Mouse (Mus musculus): ENCODE data around the gene Znhit2. TPM values are rescaled to one million over a fixed set of nuclear protein-coding genes. Genes with fewer than 3 reads are reported as not detected.
A peak's percentile ranks its signal among the peaks of the same experiment; 100 is the strongest.

Gene Znhit2
- polyA plus RNA-seq (2015; fragmentation: Nextera tagmentation; extraction: Ambion mirVana), result 31.5 and 35.2 TPM in 2 replicates

GRCm38 (mm10) chr19:6061021-6061533, at the start of gene Znhit2:
Znhit2 (plus strand) TSS chr19:6061192.
- Histone ChIP-seq H3K27me3 (replicated peaks; ENCODE audit: control insufficient read depth, insufficient read depth, low read length) (no peaks in the 10 kb centered on the region), H3K9me3 (ENCODE audit: control insufficient read depth, low read length) (no peaks in the 10 kb centered on the region), H3K36me3 (ENCODE audit: control insufficient read depth, insufficient read depth, low read length) (no peaks in the 10 kb centered on the region), H3K4me3 (ENCODE audit: low read length) (peak within 1 kb of the TSS; percentile 71), H3K27ac (ENCODE audit: low read depth, low read length) (peak within 1 kb of the TSS; percentile 87), H3K4me2 (ENCODE audit: low read length) (peak within 1 kb of the TSS; percentile 100), H3K4me1 (ENCODE audit: control insufficient read depth, insufficient read depth, low read depth, low read length) (peaks cover 44% of the 10 kb centered on the region), H3K9ac (ENCODE audit: low read depth, low read length) (peak within 1 kb of the TSS; percentile 87)
- under 1% methylated on average over 54 of the region's 58 CpGs for WGBS
- peak; percentile 73 for ATAC-seq

GRCm38 (mm10) chr19:6013691-6014090, 47.3 kb upstream of the Znhit2 start:
- no peak for ATAC-seq
- no peak overlapping the region for H3K4me3 ChIP-seq (ENCODE audit: low read length)
- no peak overlapping the region for H3K27ac ChIP-seq (ENCODE audit: low read depth, low read length)
- H3K4me2 ChIP-seq (ENCODE audit: low read length), result no peak overlapping the region
- no peaks in the 10 kb centered on the region for H3K9me3 ChIP-seq (ENCODE audit: control insufficient read depth, low read length)
- H3K4me1 ChIP-seq (ENCODE audit: control insufficient read depth, insufficient read depth, low read depth, low read length), result peaks cover 13% of the 10 kb centered on the region
- H3K36me3 ChIP-seq (ENCODE audit: control insufficient read depth, insufficient read depth, low read length), result no peaks in the 10 kb centered on the region
- H3K27me3 ChIP-seq (replicated peaks; ENCODE audit: control insufficient read depth, insufficient read depth, low read length), result peaks cover 6% of the 10 kb centered on the region; the same call in 1 of the 2 replicates
- WGBS, result 87% methylated on average over 10 of the region's 10 CpGs
- H3K9ac ChIP-seq (ENCODE audit: low read depth, low read length), result no peak overlapping the region

- Histone ChIP-seq H3K27me3 (replicated peaks; ENCODE audit: control insufficient read depth, insufficient read depth, low read length) (peaks cover 6% of the 10 kb centered on the region; the same call in 1 of the 2 replicates), H3K36me3 (ENCODE audit: control insufficient read depth, insufficient read depth, low read length) (no peaks in the 10 kb centered on the region), H3K9me3 (ENCODE audit: control insufficient read depth, low read length) (no peaks in the 10 kb centered on the region), H3K9ac (ENCODE audit: low read depth, low read length) (peak overlapping the region; percentile 72), H3K4me2 (ENCODE audit: low read length) (peak overlapping the region; percentile 78), H3K4me1 (ENCODE audit: control insufficient read depth, insufficient read depth, low read depth, low read length) (peaks cover 13% of the 10 kb centered on the region), H3K27ac (ENCODE audit: low read depth, low read length) (no peak overlapping the region), H3K4me3 (ENCODE audit: low read length) (peak overlapping the region; percentile 61)
- WGBS, result 0% methylated on average over 14 of the region's 18 CpGs
- peak; percentile 72 for ATAC-seq
Measured at GRCm38 (mm10) chr19:6014991-6015510, 45.9 kb upstream of the Znhit2 start.

GRCm38 (mm10) chr19:6015511-6016315, 45.3 kb upstream of the Znhit2 start, which contains the start of gene Capn1:
Capn1 (minus strand) TSS chr19:6015897.
- Histone ChIP-seq H3K36me3 (ENCODE audit: control insufficient read depth, insufficient read depth, low read length) (no peaks in the 10 kb centered on the region), H3K9ac (ENCODE audit: low read depth, low read length) (peak within 1 kb of the TSS; percentile 72), H3K4me3 (ENCODE audit: low read length) (peak within 1 kb of the TSS; percentile 61), H3K9me3 (ENCODE audit: control insufficient read depth, low read length) (no peaks in the 10 kb centered on the region), H3K27me3 (replicated peaks; ENCODE audit: control insufficient read depth, insufficient read depth, low read length) (peaks cover 6% of the 10 kb centered on the region; the same call in 1 of the 2 replicates), H3K27ac (ENCODE audit: low read depth, low read length) (peak within 1 kb of the TSS; percentile 61), H3K4me1 (ENCODE audit: control insufficient read depth, insufficient read depth, low read depth, low read length) (peaks cover 13% of the 10 kb centered on the region), H3K4me2 (ENCODE audit: low read length) (peak within 1 kb of the TSS; percentile 78)
- ATAC-seq, result peak; percentile 81
- WGBS, result 3% methylated on average over 36 of the region's 40 CpGs

GRCm38 (mm10) chr19:6016532-6016931, 44.5 kb upstream of the Znhit2 start:
- no peaks in the 10 kb centered on the region for H3K9me3 ChIP-seq (ENCODE audit: control insufficient read depth, low read length)
- peak overlapping the region; percentile 78; the same call in 1 of the 2 replicates for H3K4me2 ChIP-seq (ENCODE audit: low read length)
- no peak overlapping the region for H3K4me3 ChIP-seq (ENCODE audit: low read length)
- no peak; the same call in 1 of the 2 replicates for ATAC-seq
- 51% methylated on average over 7 of the region's 7 CpGs for WGBS
- peaks cover 13% of the 10 kb centered on the region for H3K4me1 ChIP-seq (ENCODE audit: control insufficient read depth, insufficient read depth, low read depth, low read length)
- H3K27ac ChIP-seq (ENCODE audit: low read depth, low read length), result no peak overlapping the region; the same call in 1 of the 2 replicates
- peaks cover 6% of the 10 kb centered on the region; the same call in 1 of the 2 replicates for H3K27me3 ChIP-seq (replicated peaks; ENCODE audit: control insufficient read depth, insufficient read depth, low read length)
- no peak overlapping the region for H3K9ac ChIP-seq (ENCODE audit: low read depth, low read length)
- no peaks in the 10 kb centered on the region for H3K36me3 ChIP-seq (ENCODE audit: control insufficient read depth, insufficient read depth, low read length)

- Histone ChIP-seq H3K36me3 (ENCODE audit: control insufficient read depth, insufficient read depth, low read length) (no peaks in the 10 kb centered on the region), H3K27me3 (replicated peaks; ENCODE audit: control insufficient read depth, insufficient read depth, low read length) (peaks cover 6% of the 10 kb centered on the region; the same call in 1 of the 2 replicates), H3K4me3 (ENCODE audit: low read length) (no peak overlapping the region), H3K4me1 (ENCODE audit: control insufficient read depth, insufficient read depth, low read depth, low read length) (peaks cover 13% of the 10 kb centered on the region), H3K27ac (ENCODE audit: low read depth, low read length) (no peak overlapping the region), H3K4me2 (ENCODE audit: low read length) (no peak overlapping the region), H3K9ac (ENCODE audit: low read depth, low read length) (no peak overlapping the region), H3K9me3 (ENCODE audit: control insufficient read depth, low read length) (no peaks in the 10 kb centered on the region)
- no peak for ATAC-seq
- WGBS, result 33% methylated on average over 15 of the region's 15 CpGs
Measured at GRCm38 (mm10) chr19:6018142-6019089, 42.6 kb upstream of the Znhit2 start.

GRCm38 (mm10) chr19:6020276-6020675, 40.7 kb upstream of the Znhit2 start:
- no peaks in the 10 kb centered on the region for H3K36me3 ChIP-seq (ENCODE audit: control insufficient read depth, insufficient read depth, low read length)
- no peak overlapping the region for H3K27ac ChIP-seq (ENCODE audit: low read depth, low read length)
- H3K4me3 ChIP-seq (ENCODE audit: low read length), result no peak overlapping the region
- 56% methylated on average over 3 of the region's 3 CpGs for WGBS
- H3K9ac ChIP-seq (ENCODE audit: low read depth, low read length), result no peak overlapping the region
- no peaks in the 10 kb centered on the region for H3K9me3 ChIP-seq (ENCODE audit: control insufficient read depth, low read length)
- no peak overlapping the region for H3K4me2 ChIP-seq (ENCODE audit: low read length)
- 0 out of 2 replicates have a peak, but pooled peaks cover 3% of the 10 kb centered on the region for H3K27me3 ChIP-seq (replicated peaks; ENCODE audit: control insufficient read depth, insufficient read depth, low read length)
- no peak for ATAC-seq
- peaks cover 8% of the 10 kb centered on the region for H3K4me1 ChIP-seq (ENCODE audit: control insufficient read depth, insufficient read depth, low read depth, low read length)

GRCm38 (mm10) chr19:6023059-6023458, 37.9 kb upstream of the Znhit2 start:
- no peak overlapping the region; the same call in 1 of the 2 replicates for H3K9ac ChIP-seq (ENCODE audit: low read depth, low read length)
- WGBS, result 68% methylated on average over 8 of the region's 8 CpGs
- H3K27me3 ChIP-seq (replicated peaks; ENCODE audit: control insufficient read depth, insufficient read depth, low read length), result no peaks in the 10 kb centered on the region
- no peaks in the 10 kb centered on the region for H3K9me3 ChIP-seq (ENCODE audit: control insufficient read depth, low read length)
- H3K4me1 ChIP-seq (ENCODE audit: control insufficient read depth, insufficient read depth, low read depth, low read length), result no peaks in the 10 kb centered on the region
- no peak overlapping the region for H3K4me3 ChIP-seq (ENCODE audit: low read length)
- H3K4me2 ChIP-seq (ENCODE audit: low read length), result no peak overlapping the region
- H3K36me3 ChIP-seq (ENCODE audit: control insufficient read depth, insufficient read depth, low read length), result no peaks in the 10 kb centered on the region
- H3K27ac ChIP-seq (ENCODE audit: low read depth, low read length), result no peak overlapping the region
- no peak for ATAC-seq
